Mouse (Mus musculus): Measurements from ENCODE around the gene C2. TPM values are rescaled to one million over a fixed set of nuclear protein-coding genes. Genes with fewer than 3 reads are reported as not detected.

Gene C2
- total RNA-seq (2021), result 1 to 10 TPM; 2.4 to 2.5 TPM

DNA sequence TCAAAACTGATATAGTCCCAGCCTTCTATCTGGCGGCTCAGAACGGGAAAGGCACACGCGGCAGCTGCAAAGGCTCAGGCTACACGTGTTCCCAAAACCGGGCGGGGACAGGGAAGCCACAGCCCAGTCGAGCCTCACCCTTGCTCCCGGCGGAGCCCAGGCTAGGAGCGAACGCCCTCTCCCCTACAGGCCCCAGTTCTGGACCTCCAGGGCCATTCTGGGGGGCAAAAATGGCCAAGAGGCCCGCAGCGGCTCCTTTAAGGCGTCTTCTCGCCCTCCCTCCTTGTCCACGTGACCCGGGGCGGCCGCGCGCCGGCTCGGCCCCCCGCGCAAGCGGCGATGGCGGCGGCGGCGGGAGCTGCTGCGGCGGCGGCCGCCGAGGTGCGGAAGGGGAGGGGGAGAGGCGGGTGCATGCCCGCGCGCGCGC, at the start of gene C2, which contains the start of gene Ehmt2:
C2 (minus strand) TSS at position 106 of the 427 bp plus-strand sequence.
Ehmt2 (plus strand) TSS at position 310 of the 427 bp plus-strand sequence.
- intact Hi-C loops (cut with DNase I), result loop anchor here (5.0 kb wide), 3 partner anchors 54 to 339 kb away; partner anchors contain the start of genes Nfkbil1, Ppt2 and Prrt1
- peak; percentile 86 to 90 for DNase-seq (ENCODE audit: low spot score in 2 of 2)

- DNase-seq (ENCODE audit: low spot score in 2 of 2), result no peak
- intact Hi-C loops (cut with DNase I), result no loop called here
These were observed 49.5 kb upstream of the C2 start for GRCm38 (mm10) chr17:34947606-34948005.

DNA sequence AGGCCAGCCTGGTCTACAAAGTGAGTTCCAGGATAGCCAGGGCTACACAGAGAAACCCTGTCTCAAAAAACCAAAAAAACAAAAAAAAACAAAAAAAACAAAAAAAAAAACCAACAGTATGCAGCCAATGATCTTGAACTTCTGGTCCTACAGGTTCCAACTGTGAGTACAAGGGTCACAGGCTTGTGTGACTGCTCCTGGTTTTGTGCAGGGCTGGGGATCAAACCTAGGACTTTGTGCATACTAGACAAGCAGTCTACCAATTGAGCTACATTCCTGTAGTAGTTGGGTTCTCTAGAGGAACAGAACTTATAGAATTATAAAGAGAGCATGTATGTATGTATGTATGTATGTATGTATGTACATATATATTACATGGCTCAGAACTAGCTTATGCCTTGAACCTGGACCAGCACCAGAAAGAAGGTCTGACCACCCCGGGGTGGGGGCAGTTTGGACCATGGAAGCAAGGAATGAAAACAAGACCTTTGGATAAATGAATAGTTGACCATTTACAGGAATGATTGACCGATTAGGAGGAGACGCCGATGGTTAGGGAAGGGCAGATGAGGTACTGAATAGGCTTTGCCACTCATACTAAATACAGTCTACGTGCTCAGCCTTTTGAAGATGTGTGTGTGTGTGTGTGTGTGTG, 48.5 kb upstream of the C2 start:
- DNase-seq (ENCODE audit: low spot score in 2 of 2), result no peak
- intact Hi-C loops (cut with DNase I), result no loop called here

GRCm38 (mm10) chr17:34944362-34944761, 46.3 kb upstream of the C2 start:
- intact Hi-C loops (cut with DNase I), result no loop called here
- no peak for DNase-seq (ENCODE audit: low spot score in 2 of 2)

- intact Hi-C loops (cut with DNase I), result no loop called here
- DNase-seq (ENCODE audit: low spot score in 2 of 2), result no peak
These were observed 45.2 kb upstream of the C2 start for GRCm38 (mm10) chr17:34943128-34943815.

- intact Hi-C loops (cut with DNase I), result no loop called here
- DNase-seq (ENCODE audit: low spot score in 2 of 2), result no peak
These were observed 43.4 kb upstream of the C2 start for GRCm38 (mm10) chr17:34941344-34942041.

- intact Hi-C loops (cut with DNase I), result no loop called here
These were observed 40.0 kb upstream of the C2 start for GRCm38 (mm10) chr17:34937960-34938505.

DNA sequence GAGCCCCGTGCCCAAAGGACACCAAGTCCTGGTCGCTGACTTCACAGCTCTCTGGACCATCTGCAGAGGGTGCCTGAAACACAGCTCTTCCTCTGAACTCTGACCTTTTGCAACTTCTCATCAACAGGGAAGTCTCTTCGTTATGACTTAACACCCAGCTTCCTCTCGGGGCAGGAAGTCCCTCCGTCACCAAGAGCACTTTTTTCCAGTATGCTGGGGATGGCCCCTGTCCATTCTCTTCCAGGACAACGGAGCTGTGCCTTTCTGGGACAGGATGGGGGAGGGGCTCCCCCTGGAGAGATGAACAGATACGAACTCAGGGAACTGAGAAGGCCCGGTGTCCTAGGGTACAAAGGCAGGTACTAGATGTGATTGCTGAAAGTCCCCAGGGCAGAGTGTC, 36.8 kb upstream of the C2 start:
- DNase-seq (ENCODE audit: low spot score in 2 of 2), result no peak

More at GRCm38 (mm10) chr17:34937960-34938505, 40.0 kb upstream of the C2 start:
- no peak for DNase-seq (ENCODE audit: low spot score in 2 of 2)

DNA sequence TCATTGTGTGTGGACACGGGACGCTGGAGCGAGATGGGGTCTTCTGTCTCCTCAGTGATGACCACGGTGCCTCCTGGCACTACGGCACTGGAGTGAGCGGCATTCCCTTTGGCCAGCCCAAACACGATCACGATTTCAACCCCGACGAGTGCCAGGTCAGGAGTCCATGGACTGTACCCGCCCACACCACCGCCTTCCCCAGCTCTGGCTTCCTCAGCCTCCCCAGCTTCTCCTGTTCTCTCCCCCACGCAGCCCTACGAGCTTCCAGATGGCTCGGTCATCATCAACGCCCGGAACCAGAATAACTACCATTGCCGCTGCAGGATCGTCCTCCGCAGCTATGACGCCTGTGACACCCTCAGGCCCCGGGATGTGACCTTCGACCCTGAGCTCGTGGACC, 36.0 kb upstream of the C2 start:
- DNase-seq (ENCODE audit: low spot score in 2 of 2), result no peak
- intact Hi-C loops (cut with DNase I), result no loop called here

More for the DNA sequence above, 36.8 kb upstream of the C2 start:
- intact Hi-C loops (cut with DNase I), result no loop called here

- intact Hi-C loops (cut with DNase I), result no loop called here
- no peak for DNase-seq (ENCODE audit: low spot score in 2 of 2)
These were observed 34.2 kb upstream of the C2 start for GRCm38 (mm10) chr17:34932287-34932686.

DNA sequence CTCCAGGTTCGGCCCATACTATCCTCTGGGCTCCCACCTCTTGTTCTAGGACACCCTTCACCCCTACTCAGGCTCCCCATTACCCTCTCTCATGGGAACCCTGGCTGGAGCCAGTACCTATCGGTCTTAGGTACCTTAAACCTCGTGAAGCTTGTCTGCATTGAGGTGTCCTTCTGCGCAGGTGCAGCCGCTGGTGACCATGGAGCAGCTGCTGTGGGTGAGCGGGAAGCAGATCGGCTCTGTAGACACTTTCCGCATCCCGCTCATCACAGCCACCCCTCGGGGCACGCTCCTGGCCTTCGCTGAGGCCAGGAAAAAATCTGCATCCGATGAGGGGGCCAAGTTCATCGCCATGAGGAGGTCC, 33.7 kb upstream of the C2 start:
- peak; percentile 43 to 60 for DNase-seq (ENCODE audit: low spot score in 2 of 2)
- intact Hi-C loops (cut with DNase I), result no loop called here

GRCm38 (mm10) chr17:34931061-34931734, 33.1 kb upstream of the C2 start, which contains the start of gene Neu1:
TSS of gene Neu1 (plus strand) at chr17:34931253.
- peak; percentile 95 to 97 for DNase-seq (ENCODE audit: low spot score in 2 of 2)
- intact Hi-C loops (cut with DNase I), result no loop called here

DNA sequence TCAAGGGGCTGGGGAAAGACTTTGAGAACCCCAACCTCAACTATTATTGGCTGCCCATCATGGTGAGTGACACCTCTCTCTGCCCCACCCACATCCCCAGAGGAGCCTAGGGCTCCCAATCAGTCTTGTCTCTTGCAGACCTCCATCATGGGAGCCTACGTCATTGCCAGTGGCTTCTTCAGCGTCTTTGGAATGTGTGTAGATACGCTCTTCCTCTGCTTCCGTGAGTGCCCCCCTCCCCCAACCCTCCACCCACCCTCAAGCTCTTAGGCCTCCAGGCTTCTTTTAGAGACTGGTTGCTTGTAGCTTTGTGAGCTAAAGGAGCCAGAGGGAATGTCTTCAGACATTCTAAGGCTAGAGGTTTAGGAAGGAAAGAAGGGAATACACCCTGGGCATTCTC, 30.8 kb upstream of the C2 start:
- no peak for DNase-seq (ENCODE audit: low spot score in 2 of 2)
- intact Hi-C loops (cut with DNase I), result no loop called here

- DNase-seq (ENCODE audit: low spot score in 2 of 2), result peak; percentile 32 to 39
- intact Hi-C loops (cut with DNase I), result no loop called here
These were observed 29.4 kb upstream of the C2 start for GRCm38 (mm10) chr17:34927306-34928019.

- intact Hi-C loops (cut with DNase I), result no loop called here
- DNase-seq (ENCODE audit: low spot score in 2 of 2), result no peak
These were observed 26.2 kb upstream of the C2 start for GRCm38 (mm10) chr17:34924258-34924657.

GRCm38 (mm10) chr17:34922939-34923338, 24.9 kb upstream of the C2 start:
- no peak for DNase-seq (ENCODE audit: low spot score in 2 of 2)
- intact Hi-C loops (cut with DNase I), result no loop called here

DNA sequence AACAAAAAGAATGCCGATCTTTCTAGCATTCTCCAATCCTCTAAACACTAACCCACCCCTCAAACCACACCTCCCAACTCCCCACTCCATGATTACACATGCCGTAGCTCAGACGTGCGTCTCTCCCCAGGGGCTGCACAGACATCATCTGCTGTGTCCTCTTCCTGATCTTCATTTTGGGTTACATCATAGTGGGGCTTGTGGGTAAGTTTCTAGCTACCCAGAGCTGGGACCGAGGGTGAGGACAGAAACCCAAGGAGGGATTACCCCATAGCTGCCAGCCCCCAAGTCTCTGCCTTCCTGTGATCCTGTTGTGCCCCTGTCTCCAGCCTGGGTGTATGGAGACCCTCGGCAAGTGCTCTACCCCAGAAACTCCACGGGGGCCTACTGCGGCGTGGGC, 19.1 kb upstream of the C2 start:
- intact Hi-C loops (cut with DNase I), result no loop called here
- DNase-seq (ENCODE audit: low spot score in 2 of 2), result no peak

DNA sequence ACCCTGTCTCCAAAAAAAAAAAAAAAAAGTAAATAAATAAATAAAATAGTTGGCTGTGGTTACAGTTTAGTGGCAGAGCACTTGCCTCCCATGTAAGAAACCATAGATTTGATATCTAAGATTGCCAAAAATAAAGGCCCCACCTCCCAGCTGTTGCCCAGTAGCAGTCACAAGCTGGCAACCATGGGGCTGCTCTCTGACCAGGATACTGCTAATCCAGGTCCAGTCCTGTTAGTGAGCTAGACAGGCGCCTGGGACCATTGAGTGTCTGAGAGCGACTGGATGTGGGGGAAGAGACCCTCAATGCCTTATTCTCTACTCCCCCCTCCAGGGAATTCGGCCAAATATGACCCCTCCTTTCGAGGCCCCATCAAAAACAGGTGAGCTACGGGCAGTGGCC, 18.3 kb upstream of the C2 start:
- no peak for DNase-seq (ENCODE audit: low spot score in 2 of 2)
- intact Hi-C loops (cut with DNase I), result no loop called here

- DNase-seq (ENCODE audit: low spot score in 2 of 2), result no peak
- intact Hi-C loops (cut with DNase I), result no loop called here
These were observed 17.4 kb upstream of the C2 start for GRCm38 (mm10) chr17:34915410-34915831.
